Mouse (Mus musculus): ENCODE measurements around the gene Dok4. TPM values are rescaled to one million over a fixed set of nuclear protein-coding genes. Genes with fewer than 3 reads are reported as not detected.

The Dok4 gene
- polyA plus RNA-seq, 1 experiment from 2014 or later, result 28.2 TPM

DNA sequence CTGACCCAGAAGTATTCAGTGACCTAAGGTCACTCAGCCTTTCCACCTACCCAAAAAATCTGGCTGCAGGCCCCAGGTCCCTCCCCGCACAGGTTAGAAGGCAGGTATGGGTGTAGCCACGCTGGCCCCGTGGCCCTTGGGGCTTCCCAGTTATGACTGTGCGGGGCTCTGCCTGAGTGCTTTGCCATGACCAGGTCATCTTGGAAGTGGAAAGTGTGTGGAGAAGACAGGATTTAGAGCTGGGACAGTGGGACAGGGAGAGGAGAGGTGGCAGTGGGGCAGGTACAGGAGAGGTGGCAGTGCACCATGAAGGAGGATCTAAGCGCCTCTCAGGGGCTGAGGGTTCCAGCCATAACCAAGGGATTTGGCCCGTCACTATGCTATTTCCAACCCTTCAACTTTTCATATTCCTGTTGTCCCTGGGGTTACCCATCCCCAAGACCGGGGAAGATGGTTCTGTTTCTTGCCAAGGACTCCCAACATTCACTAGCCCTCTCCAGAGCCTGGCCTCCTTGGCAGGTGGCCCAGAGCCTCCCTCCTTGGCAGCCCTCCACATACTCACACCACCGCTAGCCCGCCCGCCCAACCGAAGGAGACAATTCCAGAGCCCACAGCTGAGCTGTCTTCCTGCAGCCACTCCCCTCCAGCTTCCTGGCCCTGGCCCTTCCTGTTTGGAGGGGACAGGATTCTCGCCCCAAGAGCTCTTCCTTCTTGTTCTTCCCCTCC, 28.5 kb upstream of the Dok4 start:
- ATAC-seq (ENCODE audit: insufficient number of reproducible peaks, insufficient read depth, low FRiP score, low read depth), result no peak
- 46% methylated on average over 12 of the region's 12 CpGs for WGBS
- peaks cover 72% of the 10 kb centered on the region for H3K36me3 ChIP-seq (ENCODE audit: control insufficient read depth, insufficient read depth, low read length)
- H3K27ac ChIP-seq (replicated peaks in 1 of 2; ENCODE audit: control insufficient read depth in 1 of 2, insufficient read depth in 1 of 2, low read depth in 2 of 2, low read length in 2 of 2), result peak overlapping the region; percentile 69 to 73
- peak overlapping the region; percentile 21; the same call in 1 of the 2 replicates for H3K9ac ChIP-seq (ENCODE audit: low read length)
- H3K9me3 ChIP-seq (ENCODE audit: control insufficient read depth, low read length), result no peaks in the 10 kb centered on the region
- H3K4me1 ChIP-seq (ENCODE audit: control insufficient read depth in 2 of 2, insufficient read depth in 2 of 2, low read length in 2 of 2), result peaks cover 33 to 41% of the 10 kb centered on the region in 2 experiments
- H3K27me3 ChIP-seq (ENCODE audit: control insufficient read depth, insufficient read depth, low read length), result no peaks in the 10 kb centered on the region
- no peak overlapping the region for H3K4me2 ChIP-seq (ENCODE audit: low read length)
- no peak overlapping the region for H3K4me3 ChIP-seq (ENCODE audit: control insufficient read depth in 1 of 2, insufficient read depth in 1 of 2, low read depth in 1 of 2, low read length in 2 of 2)

DNA sequence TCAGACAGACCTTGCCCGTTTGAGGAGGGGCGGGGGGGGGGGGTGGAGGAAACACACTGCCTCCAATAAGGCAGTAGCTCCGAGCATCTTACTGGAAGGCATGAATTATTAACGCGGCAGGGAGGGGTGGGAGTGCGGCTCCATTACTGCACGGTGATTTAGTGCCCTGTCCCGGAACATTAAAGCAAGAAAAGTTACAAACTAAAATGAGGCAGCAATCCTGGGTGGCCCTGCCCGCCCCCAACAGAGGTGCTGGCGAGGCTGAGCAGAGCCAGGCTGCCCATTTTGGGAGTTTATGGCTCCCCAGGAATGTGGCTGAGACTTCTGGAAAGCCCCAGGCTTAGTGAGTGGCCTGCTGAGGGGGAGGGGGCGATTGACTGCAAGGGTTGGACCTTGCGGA, 27.6 kb upstream of the Dok4 start:
- Histone ChIP-seq H3K27ac (replicated peaks in 1 of 2; ENCODE audit: control insufficient read depth in 1 of 2, insufficient read depth in 1 of 2, low read depth in 2 of 2, low read length in 2 of 2) (no peak overlapping the region), H3K9ac (ENCODE audit: low read length) (no peak overlapping the region), H3K9me3 (ENCODE audit: control insufficient read depth, low read length) (no peaks in the 10 kb centered on the region), H3K4me2 (ENCODE audit: low read length) (no peak overlapping the region), H3K4me1 (ENCODE audit: control insufficient read depth in 2 of 2, insufficient read depth in 2 of 2, low read length in 2 of 2) (peaks cover 41 to 49% of the 10 kb centered on the region in 2 experiments), H3K36me3 (ENCODE audit: control insufficient read depth, insufficient read depth, low read length) (peaks cover 65% of the 10 kb centered on the region), H3K27me3 (ENCODE audit: control insufficient read depth, insufficient read depth, low read length) (no peaks in the 10 kb centered on the region), H3K4me3 (ENCODE audit: control insufficient read depth in 1 of 2, insufficient read depth in 1 of 2, low read depth in 1 of 2, low read length in 2 of 2) (no peak overlapping the region)
- WGBS, result 69% methylated on average over 12 of the region's 12 CpGs
- no peak for ATAC-seq (ENCODE audit: insufficient number of reproducible peaks, insufficient read depth, low FRiP score, low read depth)

- H3K27me3 ChIP-seq (ENCODE audit: control insufficient read depth, insufficient read depth, low read length), result no peaks in the 10 kb centered on the region
- no peaks in the 10 kb centered on the region for H3K9me3 ChIP-seq (ENCODE audit: control insufficient read depth, low read length)
- peak overlapping the region; percentile 27 for H3K4me2 ChIP-seq (ENCODE audit: low read length)
- WGBS, result 9% methylated on average over 5 of the region's 5 CpGs
- peaks cover 41 to 46% of the 10 kb centered on the region in 2 experiments for H3K4me1 ChIP-seq (ENCODE audit: control insufficient read depth in 2 of 2, insufficient read depth in 2 of 2, low read length in 2 of 2)
- H3K27ac ChIP-seq (replicated peaks in 1 of 2; ENCODE audit: control insufficient read depth in 1 of 2, insufficient read depth in 1 of 2, low read depth in 2 of 2, low read length in 2 of 2), result peak overlapping the region; percentile 68 to 85
- peaks cover 39% of the 10 kb centered on the region for H3K36me3 ChIP-seq (ENCODE audit: control insufficient read depth, insufficient read depth, low read length)
- H3K4me3 ChIP-seq (ENCODE audit: control insufficient read depth in 1 of 2, insufficient read depth in 1 of 2, low read depth in 1 of 2, low read length in 2 of 2), result no peak overlapping the region
- peak overlapping the region; percentile 32; the same call in 1 of the 2 replicates for H3K9ac ChIP-seq (ENCODE audit: low read length)
- ATAC-seq (ENCODE audit: insufficient number of reproducible peaks, insufficient read depth, low FRiP score, low read depth), result peak; percentile 60
Observed at GRCm38 (mm10) chr8:94901031-94901430, 24.9 kb upstream of the Dok4 start.

DNA sequence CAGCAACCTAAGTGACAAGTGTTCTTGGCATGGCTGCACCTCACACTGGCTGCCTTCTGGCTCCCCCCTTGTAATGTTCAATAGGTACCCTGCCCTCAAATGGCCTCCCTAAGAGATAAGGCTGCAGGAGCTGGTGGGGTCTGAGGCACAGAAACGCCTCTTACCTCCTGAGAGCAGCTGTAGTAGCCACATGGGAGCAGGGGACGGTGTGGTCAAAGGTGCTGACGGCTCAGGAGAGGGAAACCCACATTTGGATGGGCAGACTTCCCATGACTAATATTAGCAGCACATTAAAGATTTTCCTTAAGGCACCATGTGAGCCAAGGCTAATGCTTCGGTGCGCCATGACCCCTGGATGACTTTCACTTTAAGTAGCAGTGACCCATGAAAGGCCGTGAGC, 24.5 kb upstream of the Dok4 start:
- Histone ChIP-seq H3K9ac (ENCODE audit: low read length) (peak overlapping the region; percentile 32; the same call in 1 of the 2 replicates), H3K4me2 (ENCODE audit: low read length) (peak overlapping the region; percentile 27), H3K4me1 (ENCODE audit: control insufficient read depth in 2 of 2, insufficient read depth in 2 of 2, low read length in 2 of 2) (peaks cover 41 to 45% of the 10 kb centered on the region in 2 experiments), H3K4me3 (ENCODE audit: control insufficient read depth in 1 of 2, insufficient read depth in 1 of 2, low read depth in 1 of 2, low read length in 2 of 2) (no peak overlapping the region), H3K9me3 (ENCODE audit: control insufficient read depth, low read length) (no peaks in the 10 kb centered on the region), H3K27me3 (ENCODE audit: control insufficient read depth, insufficient read depth, low read length) (no peaks in the 10 kb centered on the region), H3K27ac (replicated peaks in 1 of 2; ENCODE audit: control insufficient read depth in 1 of 2, insufficient read depth in 1 of 2, low read depth in 2 of 2, low read length in 2 of 2) (peak overlapping the region; percentile 68 to 86), H3K36me3 (ENCODE audit: control insufficient read depth, insufficient read depth, low read length) (peaks cover 35% of the 10 kb centered on the region)
- ATAC-seq (ENCODE audit: insufficient number of reproducible peaks, insufficient read depth, low FRiP score, low read depth), result peak; percentile 49
- WGBS, result 0% methylated on average over 6 of the region's 6 CpGs

GRCm38 (mm10) chr8:94899262-94899661, 23.1 kb upstream of the Dok4 start:
- Histone ChIP-seq H3K4me1 (ENCODE audit: control insufficient read depth in 2 of 2, insufficient read depth in 2 of 2, low read length in 2 of 2) (peaks cover 29 to 32% of the 10 kb centered on the region in 2 experiments), H3K9me3 (ENCODE audit: control insufficient read depth, low read length) (no peaks in the 10 kb centered on the region), H3K4me3 (ENCODE audit: control insufficient read depth in 1 of 2, insufficient read depth in 1 of 2, low read depth in 1 of 2, low read length in 2 of 2) (peak overlapping the region in 1 of 2 experiments; percentile 4; a peak in 1 of 4 replicates), H3K36me3 (ENCODE audit: control insufficient read depth, insufficient read depth, low read length) (peaks cover 26% of the 10 kb centered on the region), H3K9ac (ENCODE audit: low read length) (peak overlapping the region; percentile 54; the same call in 1 of the 2 replicates), H3K27me3 (ENCODE audit: control insufficient read depth, insufficient read depth, low read length) (no peaks in the 10 kb centered on the region), H3K4me2 (ENCODE audit: low read length) (peak overlapping the region; percentile 56), H3K27ac (replicated peaks in 1 of 2; ENCODE audit: control insufficient read depth in 1 of 2, insufficient read depth in 1 of 2, low read depth in 2 of 2, low read length in 2 of 2) (peak overlapping the region in 1 of 2 experiments; percentile 39; a peak in 2 of 4 replicates)
- 9% methylated on average over 11 of the region's 11 CpGs for WGBS
- ATAC-seq (ENCODE audit: insufficient number of reproducible peaks, insufficient read depth, low FRiP score, low read depth), result no peak

GRCm38 (mm10) chr8:94892917-94893316, 16.8 kb upstream of the Dok4 start:
- H3K36me3 ChIP-seq (ENCODE audit: control insufficient read depth, insufficient read depth, low read length), result no peaks in the 10 kb centered on the region
- peak overlapping the region; percentile 25 to 41; a peak in 3 of 4 replicates for H3K27ac ChIP-seq (replicated peaks in 1 of 2; ENCODE audit: control insufficient read depth in 1 of 2, insufficient read depth in 1 of 2, low read depth in 2 of 2, low read length in 2 of 2)
- no peaks in the 10 kb centered on the region for H3K9me3 ChIP-seq (ENCODE audit: control insufficient read depth, low read length)
- WGBS, result 24% methylated on average over 2 of the region's 2 CpGs
- no peak overlapping the region for H3K4me2 ChIP-seq (ENCODE audit: low read length)
- no peak overlapping the region for H3K9ac ChIP-seq (ENCODE audit: low read length)
- ATAC-seq (ENCODE audit: insufficient number of reproducible peaks, insufficient read depth, low FRiP score, low read depth), result peak; percentile 52; the same call in 1 of the 2 replicates
- H3K4me3 ChIP-seq (ENCODE audit: control insufficient read depth in 1 of 2, insufficient read depth in 1 of 2, low read depth in 1 of 2, low read length in 2 of 2), result no peak overlapping the region
- H3K4me1 ChIP-seq (ENCODE audit: control insufficient read depth in 2 of 2, insufficient read depth in 2 of 2, low read length in 2 of 2), result peaks cover 9% of the 10 kb centered on the region in 2 experiments; a peak in 3 of 4 replicates
- H3K27me3 ChIP-seq (ENCODE audit: control insufficient read depth, insufficient read depth, low read length), result no peaks in the 10 kb centered on the region

- Histone ChIP-seq H3K4me3 (ENCODE audit: control insufficient read depth in 1 of 2, insufficient read depth in 1 of 2, low read depth in 1 of 2, low read length in 2 of 2) (no peak overlapping the region), H3K4me1 (ENCODE audit: control insufficient read depth in 2 of 2, insufficient read depth in 2 of 2, low read length in 2 of 2) (peaks cover 9% of the 10 kb centered on the region in 2 experiments; a peak in 3 of 4 replicates), H3K27me3 (ENCODE audit: control insufficient read depth, insufficient read depth, low read length) (no peaks in the 10 kb centered on the region), H3K4me2 (ENCODE audit: low read length) (peak overlapping the region; percentile 41), H3K9ac (ENCODE audit: low read length) (no peak overlapping the region), H3K9me3 (ENCODE audit: control insufficient read depth, low read length) (no peaks in the 10 kb centered on the region), H3K36me3 (ENCODE audit: control insufficient read depth, insufficient read depth, low read length) (no peaks in the 10 kb centered on the region), H3K27ac (replicated peaks in 1 of 2; ENCODE audit: control insufficient read depth in 1 of 2, insufficient read depth in 1 of 2, low read depth in 2 of 2, low read length in 2 of 2) (no peak overlapping the region)
- ATAC-seq (ENCODE audit: insufficient number of reproducible peaks, insufficient read depth, low FRiP score, low read depth), result no peak
- 30% methylated on average over 14 of the region's 14 CpGs for WGBS
Observed at GRCm38 (mm10) chr8:94888383-94889036, 12.4 kb upstream of the Dok4 start.
